Comparison of ENCODE assay signal across 8 mouse cellular contexts in genomic region chr13:54610972-54611754, GRCm38 (mm10). TPM values are rescaled to one million over a fixed set of nuclear protein-coding genes. Genes with fewer than 3 reads are reported as not detected.
DNase-seq lines count a peak whose midpoint lies in the region; ATAC-seq and TF ChIP-seq lines count a peak whose summit lies in the region.

Gene Cltb (minus strand): TSS chr13:54611344.

- under 1% methylated on average over 66 of the region's 66 CpGs for WGBS in forebrain, embryonic 15.5 days
- WGBS in lung, adult 2 months = under 1% methylated on average over 66 of the region's 66 CpGs
- WGBS in neural tube, embryonic 15.5 days = under 1% methylated on average over 64 of the region's 66 CpGs

- H3K9me3 ChIP-seq in ES-Bruce4 (replicated peaks; ENCODE audit: control insufficient read depth, insufficient read depth, low read length, poor library complexity, severe bottlenecking) = no peaks in the 10 kb centered on the region
- no peaks in the 10 kb centered on the region for H3K9me3 ChIP-seq in forebrain, embryonic 15.5 days
- H3K9me3 ChIP-seq in neural tube, embryonic 15.5 days (replicated peaks) = no peaks in the 10 kb centered on the region

- TF ChIP-seq POLR2A in ES-Bruce4 (IDR thresholded peaks at IDR 0.05; ENCODE audit: insufficient read depth, low read length) = no peak
- TF ChIP-seq POLR2A in lung, adult 2 months (IDR thresholded peaks at IDR 0.05; ENCODE audit: borderline replicate concordance, extremely low read depth, low read depth, low read length) = peak; percentile 65; the same call in 1 of the 2 replicates

- H3K4me1 ChIP-seq in ES-Bruce4 (ENCODE audit: control insufficient read depth, insufficient read depth, low read length) = peaks cover 3% of the 10 kb centered on the region
- peaks cover 30% of the 10 kb centered on the region for H3K4me1 ChIP-seq in forebrain, embryonic 15.5 days
- peaks cover 5% of the 10 kb centered on the region; the same call in 1 of the 2 replicates for H3K4me1 ChIP-seq in lung, adult 2 months (ENCODE audit: control insufficient read depth, insufficient read depth, low read length)
- peaks cover 33% of the 10 kb centered on the region for H3K4me1 ChIP-seq in neural tube, embryonic 15.5 days

- intact Hi-C loops in heart, postnatal 14 days (cut with DNase I) = loop anchor here (2.0 kb wide), 2 partner anchors 20 to 46 kb away; partner anchors contain the start of genes 4833439L19Rik, Higd2a and Nop16

- H3K36me3 ChIP-seq in ES-Bruce4 (ENCODE audit: control insufficient read depth, insufficient read depth, low read length, poor library complexity, severe bottlenecking) = no peaks in the 10 kb centered on the region
- H3K36me3 ChIP-seq in forebrain, embryonic 15.5 days = no peaks in the 10 kb centered on the region
- H3K36me3 ChIP-seq in neural tube, embryonic 15.5 days = peaks cover 8% of the 10 kb centered on the region

- H3K4me2 ChIP-seq in forebrain, embryonic 15.5 days (replicated peaks) = peak within 1 kb of the TSS; percentile 85
- H3K4me2 ChIP-seq in neural tube, embryonic 15.5 days = peak within 1 kb of the TSS; percentile 85

- peak; percentile 93 for DNase-seq in cerebellum, adult 11 months
- peak; percentile 94 to 95 for DNase-seq in heart, postnatal 14 days
- DNase-seq in layer of hippocampus, adult 18-20 months (ENCODE audit: low spot score in 2 of 2) = peak; percentile 87 to 90
- DNase-seq in lung, adult 2 months = peak; percentile 94
- peak; percentile 74 for DNase-seq in testis, postnatal 14 days (ENCODE audit: low spot score)

- H3K27ac ChIP-seq in ES-Bruce4 (ENCODE audit: insufficient read depth, low read length) = no peak within 1 kb of the TSS
- peak within 1 kb of the TSS; percentile 71 for H3K27ac ChIP-seq in forebrain, embryonic 15.5 days (replicated peaks)
- peak within 1 kb of the TSS; percentile 88 for H3K27ac ChIP-seq in neural tube, embryonic 15.5 days (replicated peaks)

- peak within 1 kb of the TSS; percentile 47 for H3K9ac ChIP-seq in ES-Bruce4 (ENCODE audit: low read depth, poor library complexity, severe bottlenecking)
- H3K9ac ChIP-seq in forebrain, embryonic 15.5 days (replicated peaks) = peak within 1 kb of the TSS; percentile 85
- peak within 1 kb of the TSS; percentile 88 for H3K9ac ChIP-seq in neural tube, embryonic 15.5 days (replicated peaks)

- TF ChIP-seq EP300 in ES-Bruce4 (IDR thresholded peaks at IDR 0.05; ENCODE audit: insufficient read depth, low read depth, low read length) = no peak

- H3K4me3 ChIP-seq in ES-Bruce4 (ENCODE audit: low read depth, low read length) = peak within 1 kb of the TSS; percentile 89
- peak within 1 kb of the TSS; percentile 85 for H3K4me3 ChIP-seq in forebrain, embryonic 15.5 days
- peak within 1 kb of the TSS; percentile 70 for H3K4me3 ChIP-seq in lung, adult 2 months (replicated peaks; ENCODE audit: extremely low read depth, low read depth, low read length)
- H3K4me3 ChIP-seq in neural tube, embryonic 15.5 days (replicated peaks) = peak within 1 kb of the TSS; percentile 81

- H3K27me3 ChIP-seq in ES-Bruce4 (ENCODE audit: control insufficient read depth, insufficient read depth, low read length, poor library complexity, severe bottlenecking) = no peaks in the 10 kb centered on the region
- H3K27me3 ChIP-seq in forebrain, embryonic 15.5 days = no peaks in the 10 kb centered on the region
- H3K27me3 ChIP-seq in neural tube, embryonic 15.5 days (replicated peaks) = no peaks in the 10 kb centered on the region

- TF ChIP-seq CTCF in ES-Bruce4 (IDR thresholded peaks at IDR 0.05; ENCODE audit: low read depth, low read length) = no peak
- TF ChIP-seq CTCF in lung, adult 2 months (IDR thresholded peaks at IDR 0.05; ENCODE audit: insufficient read depth, low read length) = no peak

- ATAC-seq in forebrain, embryonic 15.5 days (replicated peaks) = peak; percentile 72
- ATAC-seq in neural tube, embryonic 15.5 days (ENCODE audit: low FRiP score) = peak; percentile 83

RNA-seq across cellular contexts. Expression of gene Cltb, which starts in this region (rescaled TPM):
- 27.5 and 30.2 TPM in 2 replicates for polyA plus RNA-seq in ES-Bruce4 (2011; ENCODE audit: insufficient read depth, insufficient read length, low read depth, missing spikeins)
- 119 and 125 TPM in 2 replicates for polyA plus RNA-seq in forebrain, embryonic 15.5 days (2015; fragmentation: Nextera tagmentation; extraction: Ambion mirVana)
- total RNA-seq in heart, postnatal 14 days (2021) = 10 to 100 TPM; 91.8 to 93.1 TPM
- 100 to 1,000 TPM; 263 to 281 TPM for total RNA-seq in layer of hippocampus, adult 18-20 months (2021)
- polyA plus RNA-seq in lung, adult 2 months (2012; rRNA removed) = 96.4 and 109 TPM in 2 replicates
- 230 and 259 TPM in 2 replicates for polyA plus RNA-seq in neural tube, embryonic 15.5 days (2015; fragmentation: Nextera tagmentation; extraction: Ambion mirVana)
